Mouse (Mus musculus) heart, embryonic 11.5 days (tissue): ENCODE data around the gene Sox5. TPM values are rescaled to one million over a fixed set of nuclear protein-coding genes. Genes with fewer than 3 reads are reported as not detected.

Experiments used
- ATAC-seq: fragments of 200-750 bp; cut with Nextera tagmentation; replicated peaks from 2 replicates; pipeline ENCODE4 v1.8.0; 2017; ENCODE audit warnings: moderate library complexity; ENCODE audit not compliant: insufficient number of reproducible peaks, low FRiP score, low TSS enrichment
- H3K27ac ChIP-seq: fragments of 300-500 bp; sonication (generic); 2 replicates; pipeline ENCODE4 v1.5.1; 2014; ENCODE audit warnings: mild to moderate bottlenecking, low read depth, low read length
- H3K27me3 ChIP-seq: fragments of 300-500 bp; sonication (generic); 2 replicates; pipeline ENCODE4 v1.6.1; 2014; ENCODE audit warnings: mild to moderate bottlenecking, low read length, mixed read lengths; ENCODE audit not compliant: control insufficient read depth, insufficient read depth
- H3K36me3 ChIP-seq: fragments of 300-500 bp; sonication (generic); 2 replicates; pipeline ENCODE4 v1.6.1; 2014; ENCODE audit warnings: mild to moderate bottlenecking, low read length, moderate library complexity, mixed read lengths; ENCODE audit not compliant: control insufficient read depth, insufficient read depth
- H3K4me1 ChIP-seq: fragments of 300-500 bp; sonication (generic); 2 replicates; pipeline ENCODE4 v1.6.1; 2014; ENCODE audit warnings: low read length; ENCODE audit not compliant: control insufficient read depth, insufficient read depth
- H3K4me2 ChIP-seq: fragments of 300-500 bp; sonication (generic); 2 replicates; pipeline ENCODE4 v1.6.1; 2014; ENCODE audit warnings: mild to moderate bottlenecking, moderate library complexity
- H3K4me3 ChIP-seq: fragments of 300-500 bp; sonication (generic); 2 replicates; pipeline ENCODE4 v1.5.1; 2014; ENCODE audit warnings: low read depth, low read length
- H3K9ac ChIP-seq: fragments of 300-500 bp; sonication (generic); 2 replicates; pipeline ENCODE4 v1.6.1; 2014; ENCODE audit warnings: mild to moderate bottlenecking, low read depth, low read length, moderate library complexity
- H3K9me3 ChIP-seq: fragments of 300-500 bp; sonication (generic); replicated peaks from 2 replicates; pipeline ENCODE4 v1.6.1; 2016; ENCODE audit warnings: low read length; ENCODE audit not compliant: control insufficient read depth
- WGBS: fragments of 180-500 bp; shearing (Covaris S2); extraction: QIAGEN DNeasy Blood & Tissue Kit; methylation state at CpG from one replicate; pipeline ENCODE4 v1.1.7; 2014; ENCODE audit not compliant: insufficient replicate concordance; 5-methylcytosine and 5-hydroxymethylcytosine counted together
- polyA plus RNA-seq: library from polyadenylated mRNA; unstranded; fragments of >200 nt; fragmentation: Nextera tagmentation; extraction: Ambion mirVana; gene quantifications from 2 replicates; pipeline ENCODE4 v1.2.1, GENCODE M21; 2014

The Sox5 gene
- 11.4 and 16.2 TPM in 2 replicates for polyA plus RNA-seq

DNA sequence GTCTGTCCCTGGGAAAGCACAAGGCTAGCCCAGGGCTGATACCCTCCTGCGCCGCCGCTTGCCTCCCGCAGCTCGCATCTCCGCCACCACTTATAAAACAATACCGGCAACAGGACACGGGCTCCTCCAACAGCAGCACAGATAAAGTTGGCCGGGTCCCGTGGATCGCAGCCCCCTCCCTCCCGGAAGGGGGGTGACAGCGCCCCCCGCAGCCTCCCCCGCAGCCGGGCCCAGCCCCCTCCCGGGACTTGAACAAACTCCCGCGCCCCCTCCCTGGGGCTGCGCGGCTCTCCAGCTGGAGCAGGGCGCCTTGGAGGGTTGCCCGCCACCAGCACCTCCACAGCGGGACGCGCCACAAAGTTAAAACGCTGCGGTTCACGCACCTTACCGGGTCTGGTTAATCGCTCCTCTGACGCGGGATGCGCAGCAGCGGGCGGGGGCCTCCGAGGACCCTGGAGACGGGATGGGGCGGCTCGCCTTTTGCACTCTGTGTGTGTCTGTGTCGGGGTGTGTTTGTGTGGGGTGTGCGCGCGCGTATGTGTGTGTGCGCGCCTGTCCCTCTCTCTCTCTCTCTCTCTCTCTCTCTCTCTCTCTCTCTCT lies at the start of gene Sox5:
Gene Sox5, minus strand, starts transcription at position 547 of the 600 bp plus-strand sequence.
- under 1% methylated on average over 43 of the region's 47 CpGs for WGBS
- Histone ChIP-seq H3K4me3 (peak within 1 kb of the TSS; percentile 79), H3K27ac (peak within 1 kb of the TSS; percentile 66), H3K36me3 (no peaks in the 10 kb centered on the region), H3K4me1 (peaks cover 3% of the 10 kb centered on the region; the same call in 1 of the 2 replicates), H3K27me3 (peaks cover 31% of the 10 kb centered on the region), H3K9ac (peak within 1 kb of the TSS; percentile 78), H3K9me3 (no peaks in the 10 kb centered on the region), H3K4me2 (peak within 1 kb of the TSS; percentile 98)
- ATAC-seq: peak; percentile 71

DNA sequence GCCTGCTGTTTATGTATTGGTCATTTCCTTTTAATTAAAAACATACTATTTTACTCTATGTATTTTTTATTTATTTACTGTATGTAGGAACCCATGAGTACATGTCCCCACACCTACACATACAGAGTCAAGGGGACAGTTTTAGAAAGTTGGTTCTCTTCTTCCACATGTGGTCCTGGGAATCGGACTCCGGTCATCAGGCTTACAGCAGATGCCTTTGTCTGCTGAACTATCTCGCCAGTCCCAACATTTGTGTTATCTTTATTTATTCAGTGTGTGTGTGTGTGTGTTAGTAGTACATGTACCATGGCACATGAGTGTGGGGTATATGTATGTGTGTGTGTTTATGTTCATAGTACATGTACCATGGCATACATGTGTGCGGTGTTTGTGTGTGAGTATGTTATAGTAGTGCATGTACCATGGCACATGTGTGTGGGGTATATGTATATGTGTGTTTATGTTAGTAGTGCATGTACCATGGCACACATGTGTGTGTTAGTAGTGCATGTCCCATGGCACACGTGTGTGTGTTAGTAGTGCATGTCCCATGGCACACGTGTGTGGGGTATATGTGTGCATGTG lies 43.3 kb upstream of the Sox5 start:
- no peak for ATAC-seq
- Histone ChIP-seq H3K9ac (no peak overlapping the region), H3K36me3 (no peaks in the 10 kb centered on the region), H3K27ac (no peak overlapping the region), H3K4me3 (no peak overlapping the region), H3K27me3 (no peaks in the 10 kb centered on the region), H3K4me2 (no peak overlapping the region), H3K9me3 (no peaks in the 10 kb centered on the region), H3K4me1 (peaks cover 4% of the 10 kb centered on the region; the same call in 1 of the 2 replicates)
- WGBS: 91% methylated on average over 6 of the region's 6 CpGs

GRCm38 (mm10) chr6:144824153-144824552 lies 42.4 kb upstream of the Sox5 start:
- Histone ChIP-seq H3K9ac (no peak overlapping the region), H3K4me3 (no peak overlapping the region), H3K4me1 (peaks cover 4% of the 10 kb centered on the region; the same call in 1 of the 2 replicates), H3K9me3 (no peaks in the 10 kb centered on the region), H3K36me3 (no peaks in the 10 kb centered on the region), H3K27me3 (no peaks in the 10 kb centered on the region), H3K4me2 (no peak overlapping the region), H3K27ac (no peak overlapping the region)
- 64% methylated on average over 12 of the region's 12 CpGs for WGBS
- ATAC-seq: no peak

GRCm38 (mm10) chr6:144822594-144822993 lies 40.8 kb upstream of the Sox5 start:
- H3K9me3 ChIP-seq: no peaks in the 10 kb centered on the region
- H3K4me3 ChIP-seq: no peak overlapping the region
- H3K9ac ChIP-seq: no peak overlapping the region
- 15% methylated on average over 14 of the region's 14 CpGs for WGBS
- peak overlapping the region; percentile 36 for H3K4me2 ChIP-seq
- H3K36me3 ChIP-seq: no peaks in the 10 kb centered on the region
- H3K27me3 ChIP-seq: no peaks in the 10 kb centered on the region
- H3K4me1 ChIP-seq: peaks cover 4% of the 10 kb centered on the region; the same call in 1 of the 2 replicates
- no peak for ATAC-seq
- H3K27ac ChIP-seq: no peak overlapping the region

DNA sequence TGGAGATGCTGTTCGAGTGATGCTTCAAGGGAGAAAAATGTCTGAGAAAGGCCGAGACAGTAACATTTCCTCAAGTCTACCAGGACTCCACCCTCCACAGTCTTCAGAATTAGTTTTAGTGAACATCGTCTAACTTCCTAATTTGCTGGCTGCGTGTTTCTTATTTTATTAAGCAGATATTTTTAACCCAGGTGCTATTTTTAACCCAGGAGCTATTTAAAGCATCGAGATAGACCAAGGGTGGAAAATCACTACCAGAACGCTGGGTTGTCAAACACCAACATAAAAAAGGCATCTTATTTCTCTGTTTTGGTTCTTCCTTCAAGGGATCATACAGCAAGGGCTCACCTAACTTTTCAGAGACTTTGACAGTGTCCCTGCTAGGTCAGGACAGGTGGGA lies 39.2 kb upstream of the Sox5 start:
- H3K27ac ChIP-seq: no peak overlapping the region

DNA sequence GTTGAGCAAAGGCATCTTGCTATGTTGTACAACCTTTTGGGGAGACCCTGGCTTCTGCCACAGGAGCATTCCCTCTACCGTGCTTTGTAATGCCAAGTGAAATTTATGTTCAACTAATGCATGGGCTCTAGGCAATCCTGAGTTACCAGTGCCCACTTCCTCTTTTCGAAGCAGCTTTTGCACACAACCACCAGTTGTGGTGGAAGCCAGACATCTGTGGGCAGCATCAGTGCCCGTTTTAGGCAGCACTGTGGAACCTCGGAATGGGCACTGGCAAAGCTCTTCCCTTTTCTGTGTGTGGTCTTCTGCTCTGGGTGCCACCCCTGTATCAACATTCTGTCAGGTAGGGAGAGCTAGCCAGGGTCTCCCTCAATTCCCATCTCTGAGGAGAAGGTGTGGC lies 36.2 kb upstream of the Sox5 start:
- no peak overlapping the region for H3K4me2 ChIP-seq
- no peak overlapping the region for H3K27ac ChIP-seq
- no peak overlapping the region for H3K4me3 ChIP-seq
- no peaks in the 10 kb centered on the region for H3K9me3 ChIP-seq
- 91% methylated on average over 4 of the region's 4 CpGs for WGBS
- no peak for ATAC-seq
- no peaks in the 10 kb centered on the region for H3K36me3 ChIP-seq
- H3K27me3 ChIP-seq: no peaks in the 10 kb centered on the region
- 0 out of 2 replicates have a peak, but pooled peaks cover 3% of the 10 kb centered on the region for H3K4me1 ChIP-seq
- H3K9ac ChIP-seq: no peak overlapping the region

More for the DNA sequence above, 39.2 kb upstream of the Sox5 start:
- Histone ChIP-seq H3K27me3 (no peaks in the 10 kb centered on the region), H3K9ac (no peak overlapping the region), H3K9me3 (no peaks in the 10 kb centered on the region), H3K36me3 (no peaks in the 10 kb centered on the region), H3K4me3 (no peak overlapping the region), H3K4me2 (no peak overlapping the region), H3K4me1 (peaks cover 4% of the 10 kb centered on the region; the same call in 1 of the 2 replicates)
- no peak for ATAC-seq
- 55% methylated on average over 6 of the region's 6 CpGs for WGBS

- Histone ChIP-seq H3K27me3 (no peaks in the 10 kb centered on the region), H3K4me1 (no peaks in the 10 kb centered on the region), H3K9me3 (no peaks in the 10 kb centered on the region), H3K27ac (no peak overlapping the region), H3K4me3 (no peak overlapping the region), H3K36me3 (no peaks in the 10 kb centered on the region), H3K4me2 (no peak overlapping the region), H3K9ac (no peak overlapping the region)
- no peak for ATAC-seq
- WGBS: 78% methylated on average over 5 of the region's 5 CpGs
Measured at GRCm38 (mm10) chr6:144817329-144817932, 35.7 kb upstream of the Sox5 start.

GRCm38 (mm10) chr6:144815542-144815941 lies 33.8 kb upstream of the Sox5 start:
- Histone ChIP-seq H3K9ac (no peak overlapping the region), H3K4me3 (no peak overlapping the region), H3K27me3 (no peaks in the 10 kb centered on the region), H3K9me3 (no peaks in the 10 kb centered on the region), H3K4me2 (no peak overlapping the region), H3K27ac (no peak overlapping the region), H3K4me1 (no peaks in the 10 kb centered on the region), H3K36me3 (no peaks in the 10 kb centered on the region)
- no peak for ATAC-seq
- 43% methylated on average over 5 of the region's 5 CpGs for WGBS
